In genomic region chr4:131778616-131779275, GRCm38 (mm10) we compare ENCODE assay signal across 20 mouse cellular contexts. TPM values are rescaled to one million over a fixed set of nuclear protein-coding genes. Genes with fewer than 3 reads are reported as not detected.
DNase-seq lines count a peak whose midpoint lies in the region; ATAC-seq and TF ChIP-seq lines count a peak whose summit lies in the region.
"Had no signal": no experiment of that assay in that cellular context is flagged by ENCODE, and none has a peak within 500 bp of the region (broad histone marks: within the 10 kb centered on the region; RNA-seq: fewer than 3 reads in every experiment).

No protein-coding gene starts in this region.

- no peak overlapping the region for H3K27ac ChIP-seq in cerebellum, adult 2 months (ENCODE audit: insufficient read depth, low read length)
- H3K27ac ChIP-seq in forebrain, embryonic 12.5 days: no peak overlapping the region
- H3K27ac ChIP-seq in neural tube, embryonic 15.5 days (replicated peaks): no peak overlapping the region
- H3K27ac ChIP-seq: embryonic facial prominence, embryonic 13.5 days; forebrain, embryonic 13.5 days; heart, embryonic 13.5 days; hindbrain, embryonic 15.5 days had no signal

- no peak for TF ChIP-seq POLR2A in cerebellum, adult 2 months (IDR thresholded peaks at IDR 0.05; ENCODE audit: borderline replicate concordance, insufficient read depth, low read length)

- H3K27me3 ChIP-seq in cerebellum, adult 2 months (ENCODE audit: control insufficient read depth, insufficient read depth, low read length): no peaks in the 10 kb centered on the region
- H3K27me3 ChIP-seq in forebrain, embryonic 12.5 days: no peaks in the 10 kb centered on the region
- no peaks in the 10 kb centered on the region for H3K27me3 ChIP-seq in neural tube, embryonic 15.5 days (replicated peaks)
- H3K27me3 ChIP-seq: embryonic facial prominence, embryonic 13.5 days; forebrain, embryonic 13.5 days; hindbrain, embryonic 15.5 days had no signal

- H3K9me3 ChIP-seq in forebrain, embryonic 12.5 days: no peaks in the 10 kb centered on the region
- H3K9me3 ChIP-seq in neural tube, embryonic 15.5 days (replicated peaks): no peaks in the 10 kb centered on the region
- H3K9me3 ChIP-seq: embryonic facial prominence, embryonic 13.5 days; forebrain, embryonic 13.5 days; G1E; heart, embryonic 13.5 days; hindbrain, embryonic 15.5 days had no signal

- H3K4me3 ChIP-seq in cerebellum, adult 2 months (replicated peaks; ENCODE audit: insufficient read depth, low read depth, low read length): no peak overlapping the region
- H3K4me3 ChIP-seq in forebrain, embryonic 12.5 days (replicated peaks): no peak overlapping the region
- H3K4me3 ChIP-seq in neural tube, embryonic 15.5 days (replicated peaks): no peak overlapping the region
- H3K4me3 ChIP-seq: embryonic facial prominence, embryonic 13.5 days; forebrain, embryonic 13.5 days; heart, embryonic 13.5 days; hindbrain, embryonic 15.5 days had no signal

- no peak for DNase-seq in cerebellum, postnatal 4 days (ENCODE audit: low spot score in 2 of 2)
- DNase-seq in cerebellum, adult 2 months: peak; percentile 72 to 82
- DNase-seq in cerebellum, postnatal 10 days: peak; percentile 45 to 61
- no peak for DNase-seq in kidney, postnatal 14 days
- DNase-seq: adrenal gland, adult 8-10 months; B cell, adult 2 months; forebrain, postnatal 0 days; gastrocnemius, postnatal 36 days; heart, adult 11 months; heart, postnatal 36 days had no signal

- ATAC-seq in cerebellum, adult (ENCODE audit: insufficient number of reproducible peaks, low FRiP score, low TSS enrichment): peak; percentile 70; the same call in 1 of the 2 replicates
- ATAC-seq in forebrain, embryonic 12.5 days (ENCODE audit: low FRiP score): no peak
- ATAC-seq in neural tube, embryonic 15.5 days (ENCODE audit: low FRiP score): no peak
- ATAC-seq: CD4-positive, CD25-positive, alpha-beta regulatory T cell, adult 4 months; forebrain, embryonic 13.5 days; forebrain, postnatal 0 days; intestine, embryonic 16.5 days had no signal

- no peak for TF ChIP-seq CTCF in cerebellum, adult 2 months (IDR thresholded peaks at IDR 0.05; ENCODE audit: borderline replicate concordance, insufficient read depth, low read depth, low read length)

- no peak overlapping the region for H3K9ac ChIP-seq in forebrain, embryonic 12.5 days
- no peak overlapping the region for H3K9ac ChIP-seq in neural tube, embryonic 15.5 days (replicated peaks)
- H3K9ac ChIP-seq: embryonic facial prominence, embryonic 13.5 days; forebrain, embryonic 13.5 days; forebrain, postnatal 0 days; heart, embryonic 13.5 days; hindbrain, embryonic 15.5 days had no signal

- WGBS in cerebellum, adult 2 months: 14% methylated on average over 14 of the region's 14 CpGs
- 92% methylated on average over 13 of the region's 14 CpGs for WGBS in forebrain, embryonic 12.5 days
- 89% methylated on average over 14 of the region's 14 CpGs for WGBS in neural tube, embryonic 15.5 days

- no peak overlapping the region for H3K4me2 ChIP-seq in forebrain, embryonic 12.5 days
- no peak overlapping the region for H3K4me2 ChIP-seq in neural tube, embryonic 15.5 days
- H3K4me2 ChIP-seq: embryonic facial prominence, embryonic 13.5 days; forebrain, embryonic 13.5 days; heart, embryonic 13.5 days; hindbrain, embryonic 15.5 days had no signal

- peaks cover 9% of the 10 kb centered on the region for H3K36me3 ChIP-seq in forebrain, embryonic 12.5 days (replicated peaks)
- H3K36me3 ChIP-seq in neural tube, embryonic 15.5 days: no peaks in the 10 kb centered on the region
- H3K36me3 ChIP-seq: heart, embryonic 13.5 days; hindbrain, embryonic 15.5 days had no signal

- H3K4me1 ChIP-seq in cerebellum, adult 2 months (ENCODE audit: control insufficient read depth, insufficient read depth, low read length): peaks cover 13% of the 10 kb centered on the region
- H3K4me1 ChIP-seq in forebrain, embryonic 12.5 days: 0 out of 2 replicates have a peak, but pooled peaks cover 7% of the 10 kb centered on the region
- peaks cover 5% of the 10 kb centered on the region for H3K4me1 ChIP-seq in neural tube, embryonic 15.5 days
- H3K4me1 ChIP-seq: hindbrain, embryonic 15.5 days had no signal

RNA-seq across cellular contexts. Expression of gene Ptpru, which starts 59.3 kb away (rescaled TPM):
- polyA plus RNA-seq in cerebellum, adult 2 months (2012; rRNA removed): 46.1 and 47.3 TPM in 2 replicates
- 47.1 and 57.7 TPM in 2 replicates for polyA plus RNA-seq in forebrain, embryonic 12.5 days (2016; fragmentation: Nextera tagmentation; extraction: Ambion mirVana)
- polyA plus RNA-seq in neural tube, embryonic 15.5 days (2015; fragmentation: Nextera tagmentation; extraction: Ambion mirVana): 15.9 and 23.5 TPM in 2 replicates
- polyA plus RNA-seq: CD4-positive, CD25-positive, alpha-beta regulatory T cell, adult 4 months had no signal

Comparison
In these comparisons a context has a peak if more than half of its experiments do, and no peak if none do; other contexts are left out.
1. DNase-seq: peak in cerebellum, adult 2 months (2 of 2) and cerebellum, postnatal 10 days (2 of 2); none in cerebellum, postnatal 4 days (0 of 2) and kidney, postnatal 14 days (single experiment).